Mouse (Mus musculus) right cerebral cortex, postnatal 4 days (tissue): ENCODE measurements around the gene Borcs8.
A peak's percentile ranks its signal among the peaks of the same experiment; 100 is the strongest.

Experiments
- DNase-seq: peaks from one replicate; pipeline ENCODE4 v3.0.0-alpha.2; 2022

The Borcs8 gene

DNA sequence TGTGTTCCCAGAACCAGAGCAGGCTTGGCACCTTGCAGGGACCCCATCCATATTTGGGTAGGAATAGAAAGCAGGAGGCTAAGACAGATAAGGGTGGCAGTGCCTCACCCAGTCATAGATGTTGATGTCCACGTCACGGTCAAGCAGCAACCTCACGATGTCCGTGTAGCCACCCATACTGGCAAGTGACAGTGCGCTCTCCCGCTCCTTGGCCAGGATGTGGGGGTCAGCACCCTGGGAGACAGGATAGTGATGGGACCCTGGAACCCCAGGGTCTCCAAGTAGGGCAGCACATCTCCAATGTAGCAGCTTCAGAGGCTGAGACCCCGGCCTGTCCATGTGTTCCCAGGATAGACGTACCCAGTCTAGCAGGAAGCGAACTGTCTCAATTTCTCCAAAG, 4.4 kb upstream of the Borcs8 start:
- no peak for DNase-seq

DNA sequence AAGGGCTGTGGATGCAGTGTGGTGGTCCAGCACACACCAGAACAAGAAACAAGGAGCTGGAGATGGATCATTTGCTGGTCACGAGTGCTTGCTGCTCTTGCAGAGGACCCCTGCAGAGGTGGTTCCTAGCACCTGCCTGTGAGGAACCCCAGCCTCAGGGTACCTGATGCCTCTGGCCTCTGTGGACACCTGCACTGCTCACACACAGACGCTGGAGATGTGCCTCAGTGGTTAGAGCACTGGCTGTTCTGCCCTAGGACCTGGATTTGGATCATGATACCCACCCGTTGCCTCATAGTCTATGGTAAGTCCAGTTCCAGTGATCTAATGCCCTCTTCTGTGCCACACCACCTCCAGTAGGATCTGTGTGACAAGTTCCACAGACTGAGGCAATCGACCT, 2.7 kb upstream of the Borcs8 start:
- no peak for DNase-seq

DNA sequence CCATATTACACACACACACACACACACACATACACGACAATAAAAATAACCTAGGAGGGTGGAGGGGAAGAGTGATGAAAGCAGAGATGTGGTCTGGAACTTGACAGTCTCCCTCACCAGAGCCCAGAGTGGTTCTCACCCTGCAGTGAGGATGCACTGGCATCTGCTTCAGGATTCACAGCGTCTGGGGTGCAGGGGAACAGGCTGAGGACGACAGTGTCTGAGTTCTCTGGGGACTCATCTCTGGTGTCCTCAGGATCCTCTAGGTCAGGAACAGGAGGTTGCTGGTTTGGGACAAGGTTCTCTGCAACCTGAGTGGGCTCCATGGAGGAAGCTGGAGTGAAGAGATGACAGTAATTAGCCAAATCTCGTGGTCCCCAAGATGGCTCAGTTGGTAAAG, 1.4 kb upstream of the Borcs8 start:
- DNase-seq: no peak

DNA sequence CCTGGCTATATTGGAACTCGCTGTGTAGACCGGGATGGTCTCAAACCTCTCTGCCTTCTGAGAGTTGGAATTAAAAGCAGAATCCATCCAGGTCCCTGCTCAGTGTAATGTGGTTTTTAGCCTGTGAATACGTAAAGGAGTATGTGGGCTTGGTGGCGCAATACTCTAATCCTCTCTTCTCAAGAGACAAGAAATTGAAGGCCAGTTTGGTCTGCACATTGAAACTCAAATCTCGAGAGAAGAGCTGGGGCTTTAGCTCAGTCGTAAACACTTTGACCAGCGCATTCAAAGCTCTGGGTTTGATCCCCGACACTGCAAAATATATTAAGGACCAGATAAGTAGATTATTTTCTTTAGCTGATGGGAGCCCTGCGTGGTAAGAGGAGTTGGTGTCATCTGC, 682 bp downstream of the Borcs8 start:
- DNase-seq: no peak

DNA sequence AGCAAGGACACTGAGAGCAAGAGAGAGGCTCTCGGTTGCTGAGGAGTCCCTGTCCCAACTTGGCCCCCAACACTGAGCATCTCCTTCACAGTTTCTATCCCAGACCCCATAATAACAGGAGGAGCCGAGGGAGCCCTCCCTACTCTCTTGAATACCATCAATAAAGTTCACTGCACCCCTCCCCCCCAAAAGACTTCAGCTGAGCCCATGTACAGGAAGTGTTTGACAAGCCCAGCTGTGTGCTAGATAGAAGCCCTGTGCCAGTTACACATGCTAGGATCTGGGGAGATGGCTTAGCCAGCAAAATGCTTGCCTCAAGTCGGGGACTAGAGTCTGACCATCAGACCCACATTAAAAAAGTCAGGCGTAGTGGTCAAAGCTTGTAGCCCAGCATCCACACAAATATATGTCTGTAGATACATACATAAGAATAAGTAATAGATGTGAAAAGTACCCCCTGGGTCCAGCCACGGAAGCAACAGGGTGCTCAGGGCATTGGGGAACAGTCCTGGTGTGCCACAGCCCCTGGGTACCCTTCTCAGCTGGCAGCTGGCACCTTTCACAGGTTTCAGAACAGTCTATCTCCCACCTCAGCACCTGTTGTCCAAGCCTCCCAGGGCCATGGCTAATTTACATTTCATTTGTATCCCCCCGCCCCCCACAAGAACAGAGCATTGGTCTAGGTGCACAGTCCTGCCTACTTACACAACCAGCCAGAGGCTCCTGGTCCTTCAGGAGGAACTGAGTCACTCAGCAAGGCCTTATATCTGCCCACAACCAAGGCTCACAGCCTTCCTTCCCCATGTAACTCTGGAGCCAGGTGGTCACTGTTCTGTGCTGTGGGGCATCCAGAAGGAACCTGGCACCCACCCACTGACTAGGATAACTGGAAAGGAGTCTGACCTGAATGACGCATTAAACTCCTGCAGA, 8.6 kb downstream of the Borcs8 start:
- no peak for DNase-seq

DNA sequence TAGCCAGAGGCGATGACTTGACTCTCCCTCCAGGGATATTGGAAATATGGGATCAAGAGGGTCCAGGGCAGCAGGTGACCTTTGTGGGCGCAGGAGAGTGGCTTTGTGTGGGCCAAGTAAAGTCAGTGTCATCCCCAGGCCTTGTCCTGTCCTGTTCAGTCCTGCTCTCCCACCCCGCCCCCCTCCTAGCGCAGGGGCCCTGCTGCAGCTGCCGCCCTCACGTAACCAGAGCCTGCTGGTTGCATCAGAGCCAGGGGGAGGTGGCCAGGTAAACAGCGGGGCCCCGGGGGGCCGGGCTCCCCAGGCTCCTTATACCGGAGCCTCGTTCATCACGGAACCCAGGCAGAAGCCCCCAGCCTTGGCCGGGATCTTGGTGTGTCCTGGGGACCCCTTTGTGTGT, 10.9 kb downstream of the Borcs8 start:
- no peak for DNase-seq

DNA sequence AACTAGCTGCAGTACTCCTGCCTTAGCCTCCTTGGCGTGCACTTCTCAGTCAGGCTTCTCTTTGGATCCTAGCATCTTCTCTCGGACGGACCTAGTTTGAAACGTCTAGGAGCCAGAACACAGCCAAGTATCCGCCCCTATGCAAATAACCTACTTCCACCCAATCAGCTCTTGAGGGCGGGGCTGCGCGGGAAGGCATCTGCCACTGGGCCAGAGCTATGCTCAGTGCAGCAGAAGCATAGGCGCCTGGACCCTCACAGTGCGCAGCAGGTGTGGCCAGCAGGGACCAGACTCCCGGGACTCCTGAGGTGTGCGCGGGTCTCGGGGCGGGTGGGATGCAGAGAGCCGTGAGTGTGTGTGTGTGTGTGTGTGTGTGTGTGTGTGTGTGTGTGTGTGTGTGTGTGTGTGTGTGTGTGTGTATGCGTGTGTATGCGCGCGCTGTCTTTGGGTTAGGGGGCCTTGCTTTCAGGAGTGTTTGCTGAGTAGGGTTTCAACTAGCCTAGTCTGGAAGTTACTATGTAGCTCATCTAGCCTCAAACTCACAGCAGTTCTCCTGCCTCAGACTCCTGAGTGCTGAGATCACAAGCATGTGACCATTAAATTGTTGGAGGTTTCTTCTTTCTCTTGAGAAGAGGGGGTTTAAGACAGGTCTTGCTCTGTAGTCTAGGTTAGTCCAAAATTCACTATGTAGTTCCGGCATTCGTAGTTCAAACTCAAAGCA, 13.4 kb downstream of the Borcs8 start:
- peak; percentile 61 for DNase-seq

DNA sequence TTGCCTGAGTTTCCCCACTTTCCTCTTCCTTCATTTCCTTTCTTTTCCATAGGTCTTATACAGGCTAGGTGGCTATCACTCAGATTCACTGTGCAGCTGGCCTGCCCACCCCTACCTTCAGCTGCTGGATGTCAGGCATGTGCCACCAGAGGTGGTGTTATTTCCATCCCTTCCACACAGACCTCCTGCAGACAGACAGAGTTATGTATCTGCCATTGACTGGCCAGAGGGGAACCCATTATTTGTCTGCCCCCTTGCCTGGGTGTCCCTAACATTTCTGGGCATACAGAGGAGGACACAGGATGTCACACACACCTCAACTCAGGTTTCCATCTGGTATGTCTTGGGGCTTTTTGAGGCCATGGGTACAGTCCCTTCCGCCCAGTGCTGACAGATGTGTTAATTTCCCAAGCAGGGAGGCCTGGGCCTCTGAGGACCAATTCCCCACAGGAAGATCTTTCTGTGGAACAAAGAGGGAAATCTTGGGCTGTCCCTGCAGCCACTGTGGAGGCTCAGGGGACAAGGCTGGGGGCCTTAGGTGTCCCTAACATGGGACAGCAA, 18.0 kb downstream of the Borcs8 start:
- DNase-seq: no peak

DNA sequence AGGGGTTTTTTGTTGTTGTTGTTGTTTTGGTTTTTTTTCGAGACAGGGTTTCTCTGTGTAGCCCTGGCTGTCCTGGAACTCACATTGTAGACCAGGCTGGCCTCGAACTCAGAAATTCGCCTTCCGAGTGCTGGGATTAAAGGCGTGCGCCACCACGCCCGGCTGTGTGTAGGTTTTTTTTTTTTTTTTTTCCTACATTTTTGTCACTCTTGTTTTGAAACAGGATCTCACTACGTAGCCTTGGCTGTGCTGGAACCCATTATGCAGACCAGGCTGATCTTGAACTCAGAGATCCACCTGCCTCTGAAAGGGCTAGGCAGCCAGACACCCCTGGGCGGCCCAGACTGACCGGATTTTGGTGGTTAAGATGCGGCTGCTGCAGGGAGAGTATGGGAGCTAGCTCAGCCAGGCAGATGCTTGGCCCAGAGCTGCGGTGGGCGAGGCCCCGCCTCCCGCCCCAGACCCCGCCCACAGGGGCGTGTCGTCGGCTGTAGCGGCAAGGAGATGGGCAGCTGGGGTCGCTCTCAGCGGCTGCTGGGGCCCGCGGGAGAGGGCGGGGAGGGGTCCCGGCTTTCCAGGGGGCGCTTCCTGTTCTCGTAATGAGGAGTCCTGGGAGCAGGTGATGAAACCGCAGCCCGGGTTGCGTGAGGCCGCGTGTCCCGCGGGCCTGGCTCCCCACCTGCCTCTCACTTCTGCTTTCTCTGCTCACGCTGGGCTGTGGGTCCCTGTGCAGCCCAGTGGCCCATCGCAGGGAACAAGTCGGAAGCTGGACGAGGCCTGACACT, 19.0 kb downstream of the Borcs8 start:
- DNase-seq: peak; percentile 71

DNA sequence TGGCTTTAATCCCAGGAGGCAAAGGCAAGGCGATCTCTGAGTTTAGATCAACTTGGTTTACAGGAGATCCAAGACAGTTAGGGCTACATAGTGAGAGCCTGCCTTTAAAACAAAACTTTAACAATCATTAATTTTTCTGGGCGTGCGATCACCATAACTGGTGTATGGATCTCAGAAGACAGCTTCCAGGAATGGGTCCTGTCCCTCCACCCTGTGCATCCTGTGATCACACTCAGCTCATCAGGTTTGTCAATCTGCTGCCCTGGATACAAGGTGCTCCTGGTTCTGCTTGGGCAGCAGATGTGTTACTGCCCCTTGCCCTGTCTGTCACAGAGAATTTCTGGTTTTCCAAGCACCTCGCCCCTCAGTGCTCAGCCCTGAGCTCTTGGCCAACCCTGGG, 19.9 kb downstream of the Borcs8 start:
- DNase-seq: no peak

DNA sequence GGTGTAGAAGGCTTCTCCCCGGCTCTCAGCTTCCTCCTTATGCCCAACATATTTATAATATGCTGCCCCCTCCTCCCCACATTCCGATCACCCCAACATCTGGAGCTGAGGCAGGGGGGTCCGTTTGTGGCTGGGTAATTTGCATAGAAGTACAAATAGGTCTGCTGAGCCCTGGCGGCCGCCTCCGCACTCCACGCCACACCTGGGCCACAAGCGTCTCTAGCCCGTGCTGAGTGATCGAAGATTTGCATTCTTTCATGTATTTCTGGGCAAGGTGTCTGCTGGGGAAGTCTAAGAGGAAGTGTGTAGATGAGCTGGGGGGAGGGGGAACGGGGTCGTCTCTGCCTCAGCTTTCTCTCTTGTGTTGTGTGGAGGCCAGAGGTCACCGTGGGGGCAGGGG, 20.7 kb downstream of the Borcs8 start:
- no peak for DNase-seq

DNA sequence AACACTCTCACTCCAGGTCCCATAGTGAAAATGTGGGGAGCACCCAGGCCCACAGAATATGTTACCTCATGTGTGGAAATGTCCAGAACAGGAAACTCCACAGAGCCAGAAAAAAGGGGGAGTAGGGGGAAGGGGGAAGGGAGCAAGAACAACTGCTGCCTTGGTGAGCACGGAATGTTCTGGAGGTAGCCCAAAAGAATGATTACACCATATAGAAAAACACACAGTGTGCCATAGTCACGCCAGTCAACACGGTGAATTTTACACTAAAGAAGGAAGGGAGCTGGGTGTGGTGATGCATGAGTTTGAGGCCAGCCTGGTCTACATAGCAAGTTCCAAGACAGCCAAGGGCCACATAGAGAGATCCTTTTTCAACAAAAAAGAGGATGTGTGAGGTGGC, 24.0 kb downstream of the Borcs8 start:
- no peak for DNase-seq

DNA sequence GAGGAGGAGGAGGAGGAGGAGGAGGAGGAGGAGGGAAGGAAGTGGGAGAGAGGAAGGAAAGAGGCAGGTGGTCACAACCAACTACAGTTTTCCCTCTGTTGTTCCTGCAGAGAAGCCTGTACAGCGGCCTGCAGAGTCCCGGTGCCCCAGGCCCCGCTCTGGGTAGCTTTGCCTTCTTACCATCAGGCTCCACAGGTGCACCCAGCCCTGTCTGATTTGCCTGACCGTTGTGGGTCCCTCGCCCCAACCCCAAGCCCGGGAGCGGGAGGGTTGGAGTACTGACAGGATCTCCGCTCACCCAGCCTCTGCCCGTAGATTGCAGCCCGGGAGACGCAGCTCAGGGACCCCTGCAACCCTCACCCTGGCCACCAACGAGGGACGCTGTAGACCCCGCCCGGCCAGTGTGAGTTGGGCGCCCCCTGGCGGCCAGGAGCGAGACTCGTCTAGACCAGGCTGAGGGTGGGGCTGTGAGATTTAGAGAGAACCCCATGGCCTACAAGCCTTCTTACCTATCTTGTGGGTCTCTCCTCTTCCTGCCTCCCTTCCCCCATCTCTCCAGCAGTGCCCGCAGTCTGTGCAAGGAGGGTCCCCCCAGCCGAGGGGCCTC, 27.3 kb downstream of the Borcs8 start:
- peak; percentile 80 for DNase-seq

DNA sequence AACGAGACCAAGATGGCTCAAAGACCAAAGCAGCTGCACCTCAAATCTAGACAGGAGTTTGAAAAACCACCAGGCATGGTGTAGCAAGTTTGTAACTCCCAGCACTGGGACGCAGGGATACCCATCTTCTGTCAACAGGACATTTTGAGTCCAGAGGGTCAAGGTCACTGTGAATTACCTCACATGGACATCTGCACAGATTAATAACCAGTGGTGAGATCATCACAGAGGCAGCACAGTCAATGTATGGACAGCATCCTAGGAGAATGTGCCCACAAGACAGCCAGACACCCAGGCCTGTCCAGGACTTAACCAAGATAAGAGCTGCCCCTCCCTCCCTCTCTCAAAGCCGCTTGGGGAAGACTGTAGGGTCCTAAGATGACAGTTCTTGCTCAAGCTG, 30.8 kb downstream of the Borcs8 start:
- DNase-seq: no peak

DNA sequence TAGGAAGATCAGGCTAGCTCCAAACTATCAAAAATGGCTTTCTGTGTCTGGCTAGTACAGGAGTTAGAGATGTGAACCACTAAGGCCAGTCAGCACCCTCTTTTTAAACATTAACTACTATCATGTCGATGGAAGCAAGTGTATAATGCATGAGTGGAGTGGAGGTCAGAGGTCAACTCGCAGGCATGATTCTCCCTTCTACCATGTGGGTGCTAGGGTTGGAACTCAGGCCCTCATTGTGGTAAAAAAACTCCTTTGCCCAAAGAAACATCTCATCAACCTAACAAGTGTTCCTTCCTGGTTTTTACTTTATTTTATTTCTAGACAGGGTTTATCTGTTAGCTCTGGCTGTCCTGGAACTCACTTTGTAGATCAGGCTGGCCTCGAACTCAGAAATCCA, 31.4 kb downstream of the Borcs8 start:
- no peak for DNase-seq

DNA sequence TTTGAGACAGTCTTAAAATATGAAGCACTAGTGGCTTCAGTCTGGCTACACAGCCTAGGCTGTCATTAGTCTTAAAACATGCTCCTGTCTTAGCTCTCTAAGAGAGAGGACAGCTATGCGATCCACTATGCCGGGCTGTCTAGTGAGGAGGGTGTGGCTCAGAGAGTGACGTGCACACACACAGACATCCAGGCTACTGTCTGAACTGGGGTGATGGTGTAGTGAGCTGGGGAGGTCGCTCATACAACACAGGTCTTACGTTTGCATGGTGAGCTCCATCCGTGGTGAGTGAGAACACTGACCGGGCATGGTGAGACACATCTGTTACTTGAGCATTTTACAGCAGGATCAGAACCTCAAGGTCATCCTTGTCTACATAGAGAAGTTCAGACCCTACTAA, 31.9 kb downstream of the Borcs8 start:
- DNase-seq: no peak

DNA sequence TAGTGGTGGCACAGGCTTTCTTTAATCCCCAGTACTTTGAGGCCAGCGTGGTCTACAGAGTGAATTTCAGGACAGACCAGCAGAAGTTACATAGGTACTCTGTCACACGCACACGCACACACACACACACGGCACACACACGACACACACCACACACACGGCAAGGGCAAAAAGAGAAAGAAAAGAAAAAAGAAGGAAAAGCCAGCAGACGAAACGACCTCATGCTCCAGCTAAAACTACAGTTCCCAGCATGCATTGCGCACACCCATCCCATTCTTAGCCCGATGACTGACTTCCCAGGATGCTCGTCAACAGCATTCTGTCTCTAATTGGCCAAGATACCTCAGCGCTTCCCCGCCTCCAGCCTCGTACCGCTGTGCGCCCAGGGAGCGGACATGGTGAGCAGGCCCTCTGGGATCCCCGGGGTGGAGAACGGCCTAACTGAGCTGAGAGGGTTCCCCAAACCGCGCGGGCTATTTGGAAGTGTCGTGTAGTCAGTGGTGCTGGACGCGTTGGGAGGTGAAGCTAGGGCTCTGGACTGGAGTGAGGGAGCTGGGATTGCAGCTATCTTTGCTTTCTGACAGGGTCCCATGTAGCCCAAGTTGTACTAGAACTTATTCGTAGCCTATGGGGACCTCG, 32.9 kb downstream of the Borcs8 start, which contains the start of gene Tmem161a:
Tmem161a (plus strand) TSS at position 314 of the 639 bp plus-strand sequence.
- DNase-seq: peak; percentile 83

DNA sequence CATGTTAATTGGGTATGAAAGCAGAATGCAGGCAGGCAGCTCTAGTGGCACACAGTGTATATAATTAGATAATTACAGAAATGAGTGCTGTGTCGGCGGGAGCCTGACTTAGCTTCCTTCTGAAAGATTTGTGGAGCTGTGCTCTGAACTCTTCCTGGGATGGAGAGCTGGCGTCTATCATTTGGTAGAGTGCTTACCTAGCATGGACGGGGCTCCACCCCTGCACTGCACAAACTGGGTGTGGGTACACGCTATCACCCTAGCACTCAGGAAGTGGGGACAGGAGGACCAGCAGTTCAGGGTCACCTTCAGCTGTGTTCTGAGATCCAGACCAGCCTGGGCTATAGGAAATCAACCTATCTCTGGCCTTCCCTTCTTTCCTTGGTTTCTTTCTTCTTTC, 34.0 kb downstream of the Borcs8 start:
- no peak for DNase-seq

DNA sequence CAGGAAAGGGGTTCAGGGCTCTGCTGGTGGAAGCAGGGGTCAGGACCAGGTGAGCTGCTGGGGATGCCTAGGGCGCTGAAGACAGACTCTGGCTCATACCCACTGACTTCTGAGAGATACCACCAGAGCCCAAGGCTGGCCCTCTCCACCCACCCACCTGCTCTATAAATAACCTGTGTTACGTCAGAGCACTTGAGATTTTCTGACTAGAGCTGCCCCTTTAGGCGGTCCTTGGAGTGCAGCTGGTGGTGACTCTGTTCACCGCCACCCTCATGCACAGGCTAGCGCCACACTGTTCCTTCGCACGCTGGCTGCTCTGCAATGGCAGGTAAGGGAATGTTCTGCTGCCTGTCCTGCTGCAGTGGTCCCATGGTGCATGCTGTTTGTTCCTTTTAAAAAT, 34.8 kb downstream of the Borcs8 start:
- DNase-seq: no peak

DNA sequence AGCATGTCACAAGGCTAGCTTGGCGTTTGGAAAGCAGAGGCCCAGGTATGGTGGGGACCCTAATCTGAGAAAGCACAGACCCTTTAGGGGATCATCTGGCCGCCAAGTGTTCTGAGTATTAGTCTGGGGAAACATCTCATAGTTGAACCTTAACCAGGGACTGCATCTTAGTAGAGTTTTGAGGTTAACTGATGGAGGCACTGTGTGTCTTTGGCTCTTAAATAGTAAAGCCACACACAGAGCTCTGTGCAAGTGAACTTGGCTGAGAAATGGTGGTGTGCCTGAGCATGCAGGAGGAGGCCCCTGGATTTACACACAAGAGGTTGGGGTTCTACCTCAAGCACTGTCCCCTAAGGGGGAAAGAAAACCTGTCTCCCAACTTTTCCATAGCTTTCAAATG, 38.9 kb downstream of the Borcs8 start:
- no peak for DNase-seq

DNA sequence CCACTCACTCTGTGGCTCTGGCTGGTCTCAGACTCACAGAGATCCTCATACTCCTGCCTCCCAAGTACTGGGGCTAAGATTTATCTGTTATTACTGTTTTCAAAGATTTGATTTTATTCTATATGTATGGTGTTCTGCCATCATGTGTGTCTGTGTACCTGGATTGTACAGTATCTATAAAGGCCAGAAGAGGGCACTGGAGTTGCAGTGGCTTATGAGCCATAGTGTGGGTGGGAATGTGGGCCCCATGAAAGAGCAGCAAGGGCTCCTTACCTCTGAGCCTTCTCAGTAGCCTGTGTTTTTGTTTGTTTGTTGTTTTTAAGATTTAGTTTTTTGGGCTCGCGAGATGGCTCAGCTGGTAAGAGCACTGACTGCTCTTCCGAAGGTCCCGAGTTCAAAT, 39.8 kb downstream of the Borcs8 start:
- DNase-seq: no peak

DNA sequence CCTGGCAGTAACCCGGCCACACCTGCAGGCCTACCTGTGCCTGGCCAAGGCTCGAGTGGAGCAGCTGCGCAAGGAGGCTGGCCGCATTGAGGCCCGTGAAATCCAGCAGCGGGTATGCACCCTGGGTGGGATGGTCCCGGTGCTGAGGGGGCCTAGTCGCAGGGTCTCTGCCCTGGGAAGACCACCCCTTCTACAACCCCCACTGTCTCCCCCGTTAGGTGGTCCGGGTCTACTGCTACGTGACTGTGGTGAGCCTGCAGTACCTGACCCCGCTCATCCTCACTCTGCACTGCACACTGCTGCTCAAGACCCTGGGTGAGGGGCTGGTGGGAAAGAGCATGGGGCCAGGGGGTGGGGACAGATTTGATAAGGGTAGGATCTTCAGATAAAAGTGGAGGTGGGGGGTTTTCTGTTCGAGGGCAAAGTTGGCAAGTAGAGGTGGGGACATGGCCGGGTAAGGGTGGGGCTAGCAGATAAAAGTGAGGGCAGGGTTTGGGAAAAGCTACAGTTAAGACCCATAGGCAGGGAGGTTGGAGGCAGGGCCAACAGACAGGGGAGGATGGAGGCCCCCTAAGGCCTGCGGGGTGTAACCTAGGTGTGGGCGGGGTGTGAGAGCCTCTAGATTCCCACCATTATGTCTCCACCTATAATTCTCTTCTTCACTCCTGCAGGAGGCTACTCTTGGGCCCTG, 42.1 kb downstream of the Borcs8 start:
- no peak for DNase-seq
